Mouse (Mus musculus): ENCODE measurements around the gene Lin28a. TPM values are rescaled to one million over a fixed set of nuclear protein-coding genes. Genes with fewer than 3 reads are reported as not detected.

The Lin28a gene
- polyA plus RNA-seq, 1 experiment from 2014 or later = 0.08 TPM

- no peak overlapping the region for H3K4me3 ChIP-seq (ENCODE audit: low read depth, low read length)
- DNase-seq (ENCODE audit: low spot score) (peak; percentile 92), ATAC-seq (replicated peaks; ENCODE audit: low FRiP score, low TSS enrichment, low read depth) (peak; percentile 64; the same call in 1 of the 2 replicates)
- H3K36me3 ChIP-seq (ENCODE audit: control insufficient read depth, insufficient read depth, low read length) = no peaks in the 10 kb centered on the region
- H3K4me2 ChIP-seq (ENCODE audit: low read length) = no peak overlapping the region
- no peaks in the 10 kb centered on the region for H3K4me1 ChIP-seq (replicated peaks; ENCODE audit: control insufficient read depth, insufficient read depth, low read length)
- H3K9me3 ChIP-seq (ENCODE audit: control insufficient read depth, low read length) = no peaks in the 10 kb centered on the region
- no peak overlapping the region for H3K9ac ChIP-seq (ENCODE audit: low read length)
- 6% methylated on average over 16 of the region's 16 CpGs for WGBS
- H3K27ac ChIP-seq (ENCODE audit: low read depth) = no peak overlapping the region
- no peaks in the 10 kb centered on the region for H3K27me3 ChIP-seq (replicated peaks; ENCODE audit: control insufficient read depth, insufficient read depth, low read length)
Observed at GRCm38 (mm10) chr4:134035953-134036352, 17.3 kb upstream of the Lin28a start.

GRCm38 (mm10) chr4:134025802-134026201, 7.2 kb upstream of the Lin28a start:
- WGBS = 46% methylated on average over 9 of the region's 9 CpGs
- no peak for ATAC-seq (replicated peaks; ENCODE audit: low FRiP score, low TSS enrichment, low read depth)
- H3K27ac ChIP-seq (ENCODE audit: low read depth) = no peak overlapping the region

GRCm38 (mm10) chr4:134020621-134021020, 2.0 kb upstream of the Lin28a start:
- peak; percentile 98 for DNase-seq (ENCODE audit: low spot score)
- WGBS = 3% methylated on average over 11 of the region's 11 CpGs
- Histone ChIP-seq H3K9me3 (ENCODE audit: control insufficient read depth, low read length) (no peaks in the 10 kb centered on the region), H3K4me1 (replicated peaks; ENCODE audit: control insufficient read depth, insufficient read depth, low read length) (peaks cover 13% of the 10 kb centered on the region; the same call in 1 of the 2 replicates), H3K4me3 (ENCODE audit: low read depth, low read length) (no peak overlapping the region), H3K27me3 (replicated peaks; ENCODE audit: control insufficient read depth, insufficient read depth, low read length) (peaks cover 36% of the 10 kb centered on the region), H3K27ac (ENCODE audit: low read depth) (no peak overlapping the region), H3K4me2 (ENCODE audit: low read length) (no peak overlapping the region), H3K9ac (ENCODE audit: low read length) (no peak overlapping the region), H3K36me3 (ENCODE audit: control insufficient read depth, insufficient read depth, low read length) (no peaks in the 10 kb centered on the region)
- no peak for ATAC-seq (replicated peaks; ENCODE audit: low FRiP score, low TSS enrichment, low read depth)

More at GRCm38 (mm10) chr4:134025802-134026201, 7.2 kb upstream of the Lin28a start:
- Histone ChIP-seq H3K4me2 (ENCODE audit: low read length) (no peak overlapping the region), H3K9ac (ENCODE audit: low read length) (no peak overlapping the region), H3K4me1 (replicated peaks; ENCODE audit: control insufficient read depth, insufficient read depth, low read length) (no peaks in the 10 kb centered on the region), H3K27me3 (replicated peaks; ENCODE audit: control insufficient read depth, insufficient read depth, low read length) (no peaks in the 10 kb centered on the region), H3K36me3 (ENCODE audit: control insufficient read depth, insufficient read depth, low read length) (no peaks in the 10 kb centered on the region), H3K4me3 (ENCODE audit: low read depth, low read length) (no peak overlapping the region), H3K9me3 (ENCODE audit: control insufficient read depth, low read length) (0 out of 2 replicates have a peak, but pooled peaks cover 3% of the 10 kb centered on the region)
- DNase-seq (ENCODE audit: low spot score) = no peak

GRCm38 (mm10) chr4:134019641-134020351, 1.2 kb upstream of the Lin28a start:
- Histone ChIP-seq H3K36me3 (ENCODE audit: control insufficient read depth, insufficient read depth, low read length) (no peaks in the 10 kb centered on the region), H3K27ac (ENCODE audit: low read depth) (no peak overlapping the region), H3K4me1 (replicated peaks; ENCODE audit: control insufficient read depth, insufficient read depth, low read length) (peaks cover 13% of the 10 kb centered on the region; the same call in 1 of the 2 replicates), H3K4me2 (ENCODE audit: low read length) (no peak overlapping the region), H3K9me3 (ENCODE audit: control insufficient read depth, low read length) (no peaks in the 10 kb centered on the region), H3K9ac (ENCODE audit: low read length) (no peak overlapping the region), H3K27me3 (replicated peaks; ENCODE audit: control insufficient read depth, insufficient read depth, low read length) (peaks cover 36% of the 10 kb centered on the region), H3K4me3 (ENCODE audit: low read depth, low read length) (no peak overlapping the region)
- ATAC-seq (replicated peaks; ENCODE audit: low FRiP score, low TSS enrichment, low read depth) = no peak
- no peak for DNase-seq (ENCODE audit: low spot score)
- 3% methylated on average over 16 of the region's 16 CpGs for WGBS

GRCm38 (mm10) chr4:134019210-134019609, 569 bp upstream of the Lin28a start:
- ATAC-seq (replicated peaks; ENCODE audit: low FRiP score, low TSS enrichment, low read depth) = no peak
- Histone ChIP-seq H3K36me3 (ENCODE audit: control insufficient read depth, insufficient read depth, low read length) (no peaks in the 10 kb centered on the region), H3K4me3 (ENCODE audit: low read depth, low read length) (no peak overlapping the region), H3K27ac (ENCODE audit: low read depth) (no peak overlapping the region), H3K4me1 (replicated peaks; ENCODE audit: control insufficient read depth, insufficient read depth, low read length) (peaks cover 13% of the 10 kb centered on the region; the same call in 1 of the 2 replicates), H3K27me3 (replicated peaks; ENCODE audit: control insufficient read depth, insufficient read depth, low read length) (peaks cover 36% of the 10 kb centered on the region), H3K9ac (ENCODE audit: low read length) (no peak overlapping the region), H3K4me2 (ENCODE audit: low read length) (no peak overlapping the region), H3K9me3 (ENCODE audit: control insufficient read depth, low read length) (no peaks in the 10 kb centered on the region)
- 2% methylated on average over 9 of the region's 10 CpGs for WGBS
- no peak for DNase-seq (ENCODE audit: low spot score)

- no peak overlapping the region for H3K9ac ChIP-seq (ENCODE audit: low read length)
- H3K4me2 ChIP-seq (ENCODE audit: low read length) = peak overlapping the region; percentile 44
- no peak overlapping the region for H3K27ac ChIP-seq (ENCODE audit: low read depth)
- H3K36me3 ChIP-seq (ENCODE audit: control insufficient read depth, insufficient read depth, low read length) = no peaks in the 10 kb centered on the region
- under 1% methylated on average over 46 of the region's 46 CpGs for WGBS
- H3K4me3 ChIP-seq (ENCODE audit: low read depth, low read length) = peak overlapping the region; percentile 13; the same call in 1 of the 2 replicates
- H3K4me1 ChIP-seq (replicated peaks; ENCODE audit: control insufficient read depth, insufficient read depth, low read length) = peaks cover 13% of the 10 kb centered on the region; the same call in 1 of the 2 replicates
- ATAC-seq (replicated peaks; ENCODE audit: low FRiP score, low TSS enrichment, low read depth) (no peak), DNase-seq (ENCODE audit: low spot score) (peak; percentile 70)
- H3K9me3 ChIP-seq (ENCODE audit: control insufficient read depth, low read length) = no peaks in the 10 kb centered on the region
- peaks cover 36% of the 10 kb centered on the region for H3K27me3 ChIP-seq (replicated peaks; ENCODE audit: control insufficient read depth, insufficient read depth, low read length)
Observed at GRCm38 (mm10) chr4:134018038-134018778, 433 bp downstream of the Lin28a start.

GRCm38 (mm10) chr4:134017201-134017865, 1.3 kb downstream of the Lin28a start:
- H3K27me3 ChIP-seq (replicated peaks; ENCODE audit: control insufficient read depth, insufficient read depth, low read length) = peaks cover 36% of the 10 kb centered on the region
- peak overlapping the region; percentile 44 for H3K4me2 ChIP-seq (ENCODE audit: low read length)
- H3K27ac ChIP-seq (ENCODE audit: low read depth) = no peak overlapping the region
- no peak for DNase-seq (ENCODE audit: low spot score)
- H3K4me3 ChIP-seq (ENCODE audit: low read depth, low read length) = 0 out of 2 replicates have a peak overlapping the region, but pooled peaks have one; percentile 13
- ATAC-seq (replicated peaks; ENCODE audit: low FRiP score, low TSS enrichment, low read depth) = no peak
- H3K36me3 ChIP-seq (ENCODE audit: control insufficient read depth, insufficient read depth, low read length) = no peaks in the 10 kb centered on the region
- H3K9me3 ChIP-seq (ENCODE audit: control insufficient read depth, low read length) = no peaks in the 10 kb centered on the region
- WGBS = 6% methylated on average over 21 of the region's 21 CpGs
- H3K9ac ChIP-seq (ENCODE audit: low read length) = no peak overlapping the region
- peaks cover 13% of the 10 kb centered on the region; the same call in 1 of the 2 replicates for H3K4me1 ChIP-seq (replicated peaks; ENCODE audit: control insufficient read depth, insufficient read depth, low read length)

GRCm38 (mm10) chr4:134016767-134017166, 1.9 kb downstream of the Lin28a start:
- ATAC-seq (replicated peaks; ENCODE audit: low FRiP score, low TSS enrichment, low read depth) (no peak), DNase-seq (ENCODE audit: low spot score) (no peak)
- no peak overlapping the region for H3K9ac ChIP-seq (ENCODE audit: low read length)
- WGBS = 2% methylated on average over 8 of the region's 8 CpGs
- no peak overlapping the region for H3K4me2 ChIP-seq (ENCODE audit: low read length)
- H3K36me3 ChIP-seq (ENCODE audit: control insufficient read depth, insufficient read depth, low read length) = no peaks in the 10 kb centered on the region
- no peak overlapping the region for H3K4me3 ChIP-seq (ENCODE audit: low read depth, low read length)
- peaks cover 17% of the 10 kb centered on the region for H3K4me1 ChIP-seq (replicated peaks; ENCODE audit: control insufficient read depth, insufficient read depth, low read length)
- no peak overlapping the region for H3K27ac ChIP-seq (ENCODE audit: low read depth)
- peaks cover 36% of the 10 kb centered on the region for H3K27me3 ChIP-seq (replicated peaks; ENCODE audit: control insufficient read depth, insufficient read depth, low read length)
- H3K9me3 ChIP-seq (ENCODE audit: control insufficient read depth, low read length) = no peaks in the 10 kb centered on the region
